Mouse (Mus musculus): ENCODE measurements around the gene Rsph4a. TPM values are rescaled to one million over a fixed set of nuclear protein-coding genes. Genes with fewer than 3 reads are reported as not detected.
A peak's percentile ranks its signal among the peaks of the same experiment; 100 is the strongest.
"Not testable (repeated sequence)": the region's sequence is repeated elsewhere in the genome, so short reads cannot be mapped to it uniquely, and the experiment has no call there.

Gene Rsph4a
- not detected in 2 replicates for polyA plus RNA-seq (2012)

- H3K36me3 ChIP-seq (ENCODE audit: control insufficient read depth): no peaks in the 10 kb centered on the region
- H3K9me3 ChIP-seq (ENCODE audit: control insufficient read depth, low read length): no peaks in the 10 kb centered on the region
- no peaks in the 10 kb centered on the region for H3K27me3 ChIP-seq (ENCODE audit: control insufficient read depth)
- peak within 1 kb of the TSS; percentile 6 for H3K4me3 ChIP-seq (replicated peaks)
- no peaks in the 10 kb centered on the region for H3K4me1 ChIP-seq (ENCODE audit: control insufficient read depth)
- TF ChIP-seq TAL1 (IDR thresholded peaks at IDR 0.05; ENCODE audit: low read length) (no peak), GATA1 (IDR thresholded peaks at IDR 0.05; ENCODE audit: low read length) (no peak)
Measured at GRCm38 (mm10) chr10:33904530-33905481, at the start of gene Rsph4a. Gene Rsph4a, plus strand, starts transcription at chr10:33905111.

GRCm38 (mm10) chr10:33857421-33857820, 47.5 kb upstream of the Rsph4a start, which contains the start of gene Sult3a1:
Gene Sult3a1, plus strand, starts transcription at chr10:33857721.
- H3K36me3 ChIP-seq (ENCODE audit: control insufficient read depth): no peaks in the 10 kb centered on the region
- no peaks in the 10 kb centered on the region for H3K4me1 ChIP-seq (ENCODE audit: control insufficient read depth)
- H3K9me3 ChIP-seq (ENCODE audit: control insufficient read depth, low read length): no peaks in the 10 kb centered on the region
- TF ChIP-seq GATA1 (IDR thresholded peaks at IDR 0.05; ENCODE audit: low read length) (no peak), TAL1 (IDR thresholded peaks at IDR 0.05; ENCODE audit: low read length) (no peak)
- no peaks in the 10 kb centered on the region for H3K27me3 ChIP-seq (ENCODE audit: control insufficient read depth)
- no peak within 1 kb of the TSS for H3K4me3 ChIP-seq (replicated peaks)

- TF ChIP-seq TAL1 (IDR thresholded peaks at IDR 0.05; ENCODE audit: low read length): no peak
- no peak for TF ChIP-seq GATA1 (IDR thresholded peaks at IDR 0.05; ENCODE audit: low read length)
- H3K9me3 ChIP-seq (ENCODE audit: control insufficient read depth, low read length): 0 out of 2 replicates have a peak, but pooled peaks cover 3% of the 10 kb centered on the region
- no peaks in the 10 kb centered on the region for H3K27me3 ChIP-seq (ENCODE audit: control insufficient read depth)
- H3K36me3 ChIP-seq (ENCODE audit: control insufficient read depth): no peaks in the 10 kb centered on the region
- no peaks in the 10 kb centered on the region for H3K4me1 ChIP-seq (ENCODE audit: control insufficient read depth)
- no peak overlapping the region for H3K4me3 ChIP-seq (replicated peaks)
Measured at GRCm38 (mm10) chr10:33865994-33866393, 38.9 kb upstream of the Rsph4a start.

- H3K9me3 ChIP-seq (ENCODE audit: control insufficient read depth, low read length): peaks cover 7% of the 10 kb centered on the region; the same call in 1 of the 2 replicates
- TF ChIP-seq GATA1 (IDR thresholded peaks at IDR 0.05; ENCODE audit: low read length): no peak
- no peak for TF ChIP-seq TAL1 (IDR thresholded peaks at IDR 0.05; ENCODE audit: low read length)
- H3K27me3 ChIP-seq (ENCODE audit: control insufficient read depth): no peaks in the 10 kb centered on the region
- no peaks in the 10 kb centered on the region for H3K4me1 ChIP-seq (ENCODE audit: control insufficient read depth)
- H3K4me3 ChIP-seq (replicated peaks): no peak overlapping the region
- H3K36me3 ChIP-seq (ENCODE audit: control insufficient read depth): no peaks in the 10 kb centered on the region
Measured at GRCm38 (mm10) chr10:33870441-33870840, 34.5 kb upstream of the Rsph4a start.

DNA sequence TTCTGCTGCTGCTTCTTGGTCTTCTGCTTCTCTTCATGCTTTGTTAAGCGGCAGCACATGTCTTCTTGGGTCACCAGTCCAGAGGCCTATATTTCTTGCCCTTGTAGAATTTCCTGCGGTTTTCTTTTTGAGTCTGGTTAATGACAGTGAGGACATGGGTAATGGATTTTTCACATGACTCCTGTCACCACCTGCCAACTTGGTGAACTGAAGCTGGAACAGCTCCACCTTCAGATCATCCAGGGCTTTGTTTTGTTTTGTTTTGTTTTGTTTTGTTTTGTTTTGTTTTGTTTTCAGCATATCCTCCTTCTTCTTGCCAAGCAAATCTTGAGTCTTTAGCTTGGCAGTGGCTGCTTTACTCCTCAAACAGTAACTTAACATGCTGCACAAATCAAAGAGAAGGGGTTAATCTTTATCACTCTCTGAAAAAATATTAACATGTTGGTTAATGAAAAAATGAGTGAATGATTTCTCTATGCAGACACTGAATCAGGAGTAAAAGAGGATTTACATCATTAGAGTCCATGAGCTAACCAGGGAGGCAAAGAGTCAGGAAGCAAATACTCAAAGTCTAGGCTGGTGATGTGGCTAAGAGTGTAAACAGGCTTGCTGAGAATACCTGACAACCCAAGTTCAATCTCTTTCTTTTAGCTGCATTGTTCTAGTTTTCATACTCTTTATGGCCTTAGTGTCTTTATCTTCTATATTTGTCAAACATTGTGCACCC, 32.1 kb upstream of the Rsph4a start:
- peaks cover 7% of the 10 kb centered on the region; the same call in 1 of the 2 replicates for H3K9me3 ChIP-seq (ENCODE audit: control insufficient read depth, low read length)
- TF ChIP-seq TAL1 (IDR thresholded peaks at IDR 0.05; ENCODE audit: low read length): no peak
- no peak for TF ChIP-seq GATA1 (IDR thresholded peaks at IDR 0.05; ENCODE audit: low read length)

DNA sequence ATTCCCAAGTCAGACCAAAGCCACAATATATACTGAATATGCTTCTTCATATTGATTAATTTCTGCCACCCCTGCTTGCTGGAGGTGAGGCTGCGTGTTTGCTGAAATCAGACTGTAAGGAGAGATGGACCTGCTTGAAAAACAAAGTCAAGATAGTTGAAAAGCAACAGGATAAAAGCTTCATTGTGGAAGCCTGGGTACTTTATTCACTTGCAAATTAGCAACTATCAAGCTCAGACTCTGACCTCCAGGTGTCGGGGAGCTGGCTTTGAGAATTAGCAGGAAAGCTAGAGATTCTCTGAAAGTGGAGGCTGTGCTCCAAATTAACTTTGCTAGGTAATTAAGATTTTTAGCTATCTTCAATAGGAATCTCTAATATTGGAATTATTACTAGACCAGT, 22.5 kb upstream of the Rsph4a start:
- not testable (repeated sequence) for H3K36me3 ChIP-seq (ENCODE audit: control insufficient read depth); H3K4me3 ChIP-seq (replicated peaks); H3K4me1 ChIP-seq (ENCODE audit: control insufficient read depth); H3K27me3 ChIP-seq (ENCODE audit: control insufficient read depth)
- H3K9me3 ChIP-seq (ENCODE audit: control insufficient read depth, low read length): peaks cover 14% of the 10 kb centered on the region

More for the DNA sequence above, 32.1 kb upstream of the Rsph4a start:
- no peaks in the 10 kb centered on the region for H3K4me1 ChIP-seq (ENCODE audit: control insufficient read depth)
- no peaks in the 10 kb centered on the region for H3K27me3 ChIP-seq (ENCODE audit: control insufficient read depth)
- H3K4me3 ChIP-seq (replicated peaks): no peak overlapping the region
- H3K36me3 ChIP-seq (ENCODE audit: control insufficient read depth): no peaks in the 10 kb centered on the region

- H3K4me1 ChIP-seq (ENCODE audit: control insufficient read depth); H3K36me3 ChIP-seq (ENCODE audit: control insufficient read depth); H3K9me3 ChIP-seq (ENCODE audit: control insufficient read depth, low read length); H3K4me3 ChIP-seq (replicated peaks); H3K27me3 ChIP-seq (ENCODE audit: control insufficient read depth): not testable (repeated sequence)
Measured at GRCm38 (mm10) chr10:33901520-33901919, 3.4 kb upstream of the Rsph4a start.

DNA sequence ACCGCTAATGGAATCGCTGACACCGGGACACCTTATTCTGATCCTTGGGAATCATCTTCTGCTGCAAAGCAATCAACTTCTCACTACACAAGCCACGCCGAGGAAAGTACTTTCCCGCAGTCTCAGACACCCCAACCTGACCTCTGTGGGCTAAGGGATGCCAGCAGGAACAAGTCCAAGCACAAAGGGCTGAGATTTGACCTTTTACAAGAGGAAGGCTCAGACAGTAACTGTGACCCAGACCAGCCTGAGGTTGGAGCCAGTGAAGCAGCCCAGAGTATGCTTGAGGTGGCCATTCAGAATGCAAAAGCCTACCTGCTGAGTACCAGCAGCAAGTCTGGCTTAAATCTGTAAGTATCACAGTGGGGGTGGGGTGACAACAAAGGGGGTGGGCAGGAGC, 578 bp downstream of the Rsph4a start:
- Histone ChIP-seq H3K36me3 (ENCODE audit: control insufficient read depth) (no peaks in the 10 kb centered on the region), H3K9me3 (ENCODE audit: control insufficient read depth, low read length) (no peaks in the 10 kb centered on the region), H3K27me3 (ENCODE audit: control insufficient read depth) (no peaks in the 10 kb centered on the region), H3K4me1 (ENCODE audit: control insufficient read depth) (no peaks in the 10 kb centered on the region), H3K4me3 (replicated peaks) (no peak overlapping the region)
- TF ChIP-seq GATA1 (IDR thresholded peaks at IDR 0.05; ENCODE audit: low read length): no peak
- no peak for TF ChIP-seq TAL1 (IDR thresholded peaks at IDR 0.05; ENCODE audit: low read length)

DNA sequence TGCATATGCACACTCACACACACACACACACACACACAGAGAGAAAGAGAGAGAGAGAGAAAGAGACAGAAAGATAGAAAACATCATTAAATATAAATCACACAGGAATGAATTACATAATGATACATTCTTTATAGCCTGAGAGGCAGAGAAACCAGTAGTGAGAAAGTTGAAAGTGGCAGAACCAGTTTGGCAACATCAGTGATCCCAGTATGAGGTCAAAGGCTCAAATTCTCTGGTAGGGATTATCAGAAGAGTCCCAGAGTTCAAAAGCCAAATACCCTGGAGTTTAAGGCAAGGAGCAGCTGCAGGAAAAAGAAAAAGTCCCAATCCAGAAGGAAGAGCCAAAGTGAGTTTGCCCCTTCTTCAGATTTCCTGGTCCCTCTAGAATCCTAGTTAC, 35.8 kb downstream of the Rsph4a start:
- Histone ChIP-seq H3K36me3 (ENCODE audit: control insufficient read depth) (peaks cover 67% of the 10 kb centered on the region), H3K4me3 (replicated peaks) (no peak overlapping the region), H3K4me1 (ENCODE audit: control insufficient read depth) (peaks cover 2% of the 10 kb centered on the region), H3K27me3 (ENCODE audit: control insufficient read depth) (no peaks in the 10 kb centered on the region), H3K9me3 (ENCODE audit: control insufficient read depth, low read length) (no peaks in the 10 kb centered on the region)
- TF ChIP-seq GATA1 (IDR thresholded peaks at IDR 0.05; ENCODE audit: low read length) (no peak), TAL1 (IDR thresholded peaks at IDR 0.05; ENCODE audit: low read length) (no peak)
